Mouse (Mus musculus): ENCODE data around the gene Kalrn.

Kalrn gene

DNA sequence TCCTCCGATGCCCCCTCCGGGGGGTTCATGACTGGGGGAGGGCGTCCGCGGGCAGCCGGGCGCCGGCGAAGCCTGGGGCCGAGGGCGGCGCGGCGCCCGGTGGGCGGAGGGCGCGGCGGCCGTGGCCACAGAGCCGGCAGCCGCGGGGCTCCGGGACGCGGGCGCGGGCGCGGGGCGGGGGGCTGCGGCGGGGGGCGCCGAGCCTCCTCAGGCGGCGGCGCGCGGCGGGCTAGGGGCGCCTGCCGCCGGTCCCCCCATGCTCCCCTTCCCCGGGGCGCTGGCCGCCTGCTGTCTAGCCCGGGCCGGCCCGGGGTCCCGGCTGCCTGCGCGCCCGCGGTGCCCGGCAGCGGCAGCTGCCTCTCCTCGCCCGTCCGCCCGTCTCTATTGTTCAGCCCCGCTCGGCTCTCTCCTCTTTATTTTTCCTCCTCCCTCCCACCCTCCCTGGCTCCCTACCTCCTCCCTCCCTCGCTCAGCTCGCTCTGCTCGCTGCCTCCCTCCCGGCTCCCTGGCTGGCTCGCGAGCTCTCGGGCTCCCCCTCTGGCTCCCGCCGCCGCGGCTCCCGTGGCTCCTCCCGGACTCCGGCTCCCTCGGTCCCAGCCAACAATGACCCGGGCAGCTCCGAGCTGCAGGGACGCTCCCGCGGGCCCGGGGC, at the start of gene Kalrn:
Gene Kalrn, minus strand, starts transcription at position 382 of the 652 bp plus-strand sequence.
- DNase-seq (ENCODE audit: low read depth) = peak; percentile 3

- no peak for DNase-seq (ENCODE audit: low read depth)
Observed at GRCm38 (mm10) chr16:34614021-34614420, 40.7 kb upstream of the Kalrn start.

DNA sequence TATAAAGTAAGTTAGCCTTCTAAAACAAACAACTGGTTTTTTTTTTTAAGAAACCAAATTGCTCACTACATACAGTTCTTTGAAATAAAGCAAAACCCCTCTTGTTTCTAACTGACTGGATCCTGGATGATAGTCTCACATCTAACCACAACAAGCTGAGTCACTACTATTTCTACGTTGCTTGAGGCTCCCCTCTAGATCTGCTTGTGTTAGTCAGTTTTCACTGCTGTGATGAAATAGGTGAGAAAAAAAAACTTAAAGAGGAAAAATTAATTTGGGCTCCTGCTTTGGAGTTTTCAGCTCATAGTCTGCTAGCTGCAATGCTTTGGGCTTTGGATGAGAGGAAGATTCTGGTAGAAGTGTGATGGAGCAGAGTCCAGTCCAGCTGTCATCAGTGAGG, 36.8 kb upstream of the Kalrn start:
- no peak for DNase-seq (ENCODE audit: low read depth)

GRCm38 (mm10) chr16:34605679-34606078, 32.3 kb upstream of the Kalrn start:
- DNase-seq (ENCODE audit: low read depth) = no peak

- DNase-seq (ENCODE audit: low read depth) = no peak
Observed at GRCm38 (mm10) chr16:34603854-34604253, 30.5 kb upstream of the Kalrn start.

DNA sequence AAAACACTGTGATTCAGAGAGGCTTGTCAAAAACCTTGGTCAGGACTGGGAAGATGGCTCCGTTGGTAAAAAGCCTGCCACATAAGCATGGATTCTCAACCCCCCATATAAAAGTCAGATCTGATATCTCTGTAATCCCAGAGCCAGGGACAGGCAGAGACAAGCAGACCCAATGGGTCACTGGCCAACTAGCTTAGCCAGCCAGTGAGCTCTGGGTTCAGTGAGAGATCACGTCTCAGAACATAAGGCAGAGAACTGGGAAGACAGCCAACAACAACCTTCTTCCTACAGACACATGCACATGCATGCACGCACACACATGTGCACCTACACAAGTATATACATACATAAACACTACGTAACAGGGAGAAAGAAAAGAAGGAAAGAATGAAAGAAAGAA, 29.7 kb upstream of the Kalrn start:
- DNase-seq (ENCODE audit: low read depth) = no peak

DNA sequence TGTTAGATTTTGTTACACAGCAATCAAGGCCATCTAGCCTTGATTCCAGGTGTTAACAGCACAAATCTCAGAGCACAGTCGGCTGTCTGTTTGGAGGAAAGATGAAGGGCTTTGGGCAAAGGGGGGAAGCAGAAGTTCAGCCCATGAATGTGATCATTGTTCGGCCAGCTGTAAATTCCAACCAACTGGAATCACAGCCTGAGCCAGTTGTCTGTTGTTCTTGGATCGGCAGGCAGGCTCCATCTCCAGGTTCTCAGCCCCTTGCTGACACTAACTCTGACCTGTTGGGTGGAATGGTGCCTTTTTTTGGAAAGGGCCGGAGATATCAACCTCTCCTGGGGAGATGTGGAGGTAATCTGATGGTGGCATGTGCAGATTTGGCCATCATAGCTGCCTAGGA, 28.6 kb upstream of the Kalrn start:
- DNase-seq (ENCODE audit: low read depth) = no peak

DNA sequence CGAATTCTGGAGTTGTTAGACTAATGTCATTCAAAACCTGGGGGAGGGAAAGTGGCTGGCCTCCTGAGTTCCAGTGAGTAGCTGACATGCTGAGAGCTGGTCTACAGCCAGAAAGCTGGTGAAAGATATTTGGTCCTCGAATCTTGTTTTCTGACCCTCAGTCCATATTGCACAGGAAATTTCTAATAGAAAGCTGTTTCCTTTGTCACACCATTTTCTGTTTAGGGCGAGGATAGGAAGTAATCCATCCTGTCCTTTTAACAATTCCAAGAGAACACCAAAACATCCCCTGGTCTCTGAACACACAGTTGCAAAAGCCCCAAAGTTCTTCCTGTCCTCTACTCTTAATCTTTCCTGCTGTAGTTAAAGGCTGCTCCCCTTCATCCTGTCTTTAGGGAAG, 22.0 kb upstream of the Kalrn start:
- DNase-seq (ENCODE audit: low read depth) = no peak

DNA sequence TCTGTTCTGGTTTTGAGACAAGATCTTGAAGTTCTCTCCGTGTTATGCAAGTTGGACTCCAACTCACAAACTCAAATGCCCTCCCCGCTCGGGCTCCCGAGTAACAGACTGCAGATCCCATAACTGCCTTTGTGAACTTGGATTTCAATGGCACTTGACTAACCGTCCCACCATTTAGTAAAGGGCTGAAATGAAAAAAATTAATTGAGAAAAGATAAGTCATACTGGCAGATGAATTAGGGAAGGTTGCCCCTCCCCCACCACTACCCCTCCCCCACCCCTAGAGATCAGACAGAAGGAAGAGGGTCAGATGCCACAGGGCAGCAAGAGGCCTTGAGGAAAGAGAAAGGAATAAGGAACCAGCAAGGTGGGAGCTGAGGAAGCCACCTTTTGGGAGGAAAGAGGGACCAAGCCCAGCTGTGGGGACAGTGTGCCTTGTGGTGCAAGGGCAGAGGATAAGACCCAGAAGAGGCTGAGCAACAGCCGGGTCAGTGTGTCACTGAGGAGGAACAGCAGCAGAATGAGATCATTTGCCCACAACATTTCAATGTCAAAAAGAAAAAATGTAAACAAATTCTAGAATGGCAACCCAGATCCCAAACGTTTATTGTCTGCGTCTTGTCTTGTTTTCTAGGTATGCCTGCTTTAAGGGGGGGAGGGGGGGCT, 21.4 kb upstream of the Kalrn start:
- no peak for DNase-seq (ENCODE audit: low read depth)

- no peak for DNase-seq (ENCODE audit: low read depth)
Observed at GRCm38 (mm10) chr16:34592696-34593095, 19.4 kb upstream of the Kalrn start.

DNA sequence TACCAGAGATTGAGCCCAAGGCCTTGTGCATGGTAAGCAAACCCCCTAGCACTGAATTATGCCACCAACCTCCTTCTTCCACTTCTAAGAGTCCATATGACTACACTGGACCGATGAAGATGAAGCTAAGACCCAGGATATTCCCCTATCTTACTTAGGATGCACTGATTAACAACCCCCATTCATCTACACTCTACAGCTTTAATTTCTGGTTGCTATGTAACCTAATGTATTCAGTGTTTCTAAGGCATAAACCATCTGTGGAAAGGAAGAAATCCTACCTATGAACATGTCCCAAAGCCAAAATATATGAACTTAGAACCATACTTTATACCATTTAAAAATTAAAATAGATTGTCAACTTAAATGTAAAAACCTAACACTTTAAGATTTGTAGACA, 18.6 kb upstream of the Kalrn start:
- no peak for DNase-seq (ENCODE audit: low read depth)

DNA sequence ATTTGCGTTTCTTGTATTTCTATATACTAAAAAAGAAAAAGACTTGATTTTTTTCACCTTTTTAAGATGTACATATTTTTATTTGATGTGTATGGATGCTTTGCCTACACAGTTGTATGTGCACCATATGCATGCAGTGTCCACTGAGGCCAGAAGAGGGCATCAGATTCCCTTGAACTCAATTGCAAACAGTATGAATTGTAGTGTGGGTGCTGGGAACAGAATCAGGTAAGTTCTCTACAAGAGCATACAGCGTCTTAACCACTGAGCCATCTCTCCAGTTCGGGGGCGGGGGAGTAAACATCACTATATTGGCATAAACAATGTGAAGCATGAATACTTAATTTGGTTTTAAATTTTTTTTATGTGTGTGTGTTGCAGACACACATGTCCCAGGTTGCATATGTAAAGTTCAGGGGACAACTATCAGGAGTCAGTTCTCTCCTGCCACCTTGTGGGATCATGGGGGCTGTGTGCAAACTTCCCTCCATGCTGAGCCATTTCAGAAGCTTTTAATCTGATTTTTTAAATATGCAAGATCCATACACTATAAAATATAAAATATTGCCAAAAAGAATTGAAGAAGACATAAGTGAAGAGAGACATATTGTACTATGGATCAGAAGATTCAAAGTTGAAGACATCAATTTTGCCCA, 6.5 kb upstream of the Kalrn start:
- DNase-seq (ENCODE audit: low read depth) = no peak

- DNase-seq (ENCODE audit: low read depth) = no peak
Observed at GRCm38 (mm10) chr16:34573856-34574491, 642 bp upstream of the Kalrn start.

DNA sequence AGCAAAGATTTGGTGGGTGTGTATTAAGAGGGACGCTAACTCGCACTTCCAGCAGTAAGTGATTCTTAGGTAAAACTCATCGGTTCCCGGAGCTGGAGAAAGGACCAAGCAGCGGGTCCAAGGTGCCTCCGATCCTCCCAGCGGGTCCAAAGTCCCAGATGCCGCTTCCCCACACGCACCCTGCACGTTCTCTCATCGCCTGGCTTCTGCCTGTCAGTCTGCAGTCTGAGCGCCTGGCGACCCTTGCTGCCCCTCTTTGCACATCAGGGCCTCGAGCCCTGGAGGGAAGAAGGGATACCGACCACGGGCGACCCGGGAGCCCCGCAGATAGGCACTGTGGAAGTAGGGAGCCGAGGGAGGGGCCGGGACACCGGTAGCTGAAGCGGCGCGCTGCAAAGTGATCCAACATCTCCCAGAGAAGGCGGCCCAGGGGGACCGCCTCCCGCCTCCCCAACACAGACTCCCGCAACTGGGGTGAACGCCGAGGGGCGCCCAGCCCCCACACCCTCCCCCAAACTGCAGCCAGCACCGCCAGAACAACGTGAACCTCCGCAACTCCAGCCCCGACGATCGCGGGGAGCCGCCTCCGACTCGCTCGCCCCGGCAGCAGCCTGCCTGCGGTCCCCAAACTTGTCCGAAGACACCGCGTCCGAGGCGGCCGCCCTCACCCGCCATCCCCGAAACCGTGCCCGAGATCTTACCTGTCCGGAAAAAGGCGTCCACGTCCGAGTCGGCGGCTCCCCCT, 754 bp downstream of the Kalrn start:
- DNase-seq (ENCODE audit: low read depth) = no peak

GRCm38 (mm10) chr16:34571931-34572405, 1.4 kb downstream of the Kalrn start:
- no peak for DNase-seq (ENCODE audit: low read depth)

DNA sequence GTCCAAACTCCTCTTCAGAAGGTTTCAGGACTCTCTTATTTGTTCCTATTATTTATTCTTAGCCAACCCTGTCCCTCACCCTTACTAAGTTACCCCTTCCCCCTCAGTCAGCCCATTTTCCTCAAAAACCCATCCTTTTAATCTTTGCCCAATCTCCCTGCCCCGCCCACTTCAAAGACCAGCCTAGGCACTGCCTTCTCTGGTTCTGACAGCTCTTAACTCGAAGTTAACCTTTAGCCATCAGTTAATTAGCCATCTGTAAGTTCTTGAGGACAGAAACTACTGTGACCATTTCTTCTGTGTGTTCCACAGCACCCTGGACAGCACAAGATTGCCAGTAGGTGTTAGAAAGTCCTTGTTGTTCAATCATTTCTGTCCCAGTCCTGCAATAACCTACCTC, 3.4 kb downstream of the Kalrn start:
- no peak for DNase-seq (ENCODE audit: low read depth)

- DNase-seq (ENCODE audit: low read depth) = no peak
Observed at GRCm38 (mm10) chr16:34568831-34569230, 4.5 kb downstream of the Kalrn start.

- DNase-seq (ENCODE audit: low read depth) = no peak
Observed at GRCm38 (mm10) chr16:34563593-34564280, 9.6 kb downstream of the Kalrn start.

- DNase-seq (ENCODE audit: low read depth) = no peak
Observed at GRCm38 (mm10) chr16:34561734-34562135, 11.6 kb downstream of the Kalrn start.

DNA sequence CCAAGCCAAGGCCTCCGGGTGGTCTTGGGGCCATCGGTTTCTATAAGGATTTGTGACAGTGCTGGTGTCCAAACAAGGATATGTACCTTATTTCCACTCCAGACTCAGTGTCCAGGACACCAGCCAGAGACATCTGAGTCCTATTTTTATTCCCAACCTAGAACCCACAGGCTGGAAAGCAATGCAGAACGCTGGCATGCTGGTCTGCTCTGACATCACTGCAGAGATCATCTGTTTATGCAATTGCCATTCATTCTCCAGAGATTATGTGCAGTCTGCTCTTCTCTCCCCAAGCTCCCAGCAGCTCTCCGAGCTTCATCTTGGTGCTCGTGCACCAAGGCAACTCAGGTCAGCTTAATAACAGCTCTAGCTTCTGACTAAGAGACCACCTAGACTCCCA, 12.5 kb downstream of the Kalrn start:
- no peak for DNase-seq (ENCODE audit: low read depth)

DNA sequence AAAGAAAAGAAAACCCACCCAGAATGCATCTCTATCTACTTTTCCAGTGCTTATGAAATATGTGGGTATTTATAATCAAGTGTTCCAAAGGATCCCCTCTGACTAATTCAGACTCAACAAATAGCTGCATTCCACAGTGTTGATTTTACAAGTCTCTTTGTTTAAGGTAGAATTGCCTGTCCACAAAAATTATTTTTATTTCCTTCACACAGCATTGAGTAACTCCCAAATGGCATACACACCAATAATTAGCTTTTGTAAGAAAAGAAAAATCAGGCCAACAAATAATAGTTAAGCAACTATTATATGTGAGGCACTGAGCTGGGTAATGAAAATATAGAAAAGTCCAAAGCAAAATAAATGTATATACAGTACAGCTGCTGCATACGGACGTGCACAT, 12.9 kb downstream of the Kalrn start:
- DNase-seq (ENCODE audit: low read depth) = no peak

DNA sequence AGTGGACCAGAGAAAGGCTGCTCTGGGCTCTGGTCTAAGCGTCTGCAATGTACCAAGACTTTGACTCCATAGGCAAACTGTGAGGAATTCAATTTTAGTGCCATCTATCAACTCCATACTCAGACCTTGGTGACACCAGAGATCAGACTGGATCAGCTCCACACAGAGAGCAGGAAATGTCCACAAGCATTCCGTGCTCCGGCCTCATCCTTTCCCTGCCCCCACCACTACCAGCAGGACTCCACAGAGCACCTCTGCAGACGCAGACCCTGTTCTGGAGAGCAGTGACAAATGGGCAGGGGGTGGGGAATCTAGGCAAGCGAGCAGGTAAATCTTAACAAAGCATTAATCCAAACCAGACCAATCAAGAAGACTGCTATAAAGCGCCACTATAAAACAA, 15.4 kb downstream of the Kalrn start:
- no peak for DNase-seq (ENCODE audit: low read depth)

Data from naive thymus-derived CD4-positive, alpha-beta T cell, adult 2 months (primary cell).